Mouse (Mus musculus): ENCODE measurements around the gene Lcmt1. TPM values are rescaled to one million over a fixed set of nuclear protein-coding genes. Genes with fewer than 3 reads are reported as not detected.
A peak's percentile ranks its signal among the peaks of the same experiment; 100 is the strongest.

The Lcmt1 gene
- total RNA-seq, 2 experiments from 2014 or later, result 25.9 to 28.8 TPM

GRCm38 (mm10) chr7:123461316-123461715, 91.7 kb downstream of the Lcmt1 start:
- DNase-seq, result no peak

- DNase-seq, result peak; percentile 75
These were observed 92.5 kb downstream of the Lcmt1 start, which contains the start of gene Aqp8 for GRCm38 (mm10) chr7:123462070-123462501. Gene Aqp8 (plus strand): TSS chr7:123462291.

GRCm38 (mm10) chr7:123463569-123463968, 94.0 kb downstream of the Lcmt1 start:
- no peak for DNase-seq

- peak; percentile 84 for DNase-seq
These were observed 96.3 kb downstream of the Lcmt1 start for GRCm38 (mm10) chr7:123465692-123466387.

GRCm38 (mm10) chr7:123467961-123468360, 98.4 kb downstream of the Lcmt1 start:
- DNase-seq, result no peak

Other genes with a start within 250 kb of the Lcmt1 start
- 10 to 100 TPM; 44.5 to 50.1 TPM for gene Tnrc6a, start 245.9 kb upstream of the Lcmt1 start, total RNA-seq (2021)
- not detected for gene Slc5a11, start 155.0 kb upstream of the Lcmt1 start, total RNA-seq (2021)
- 10 to 100 TPM; 20.2 to 22.0 TPM for gene Arhgap17, start 131 bp downstream of the Lcmt1 start, total RNA-seq (2021)
- 1 to 10 TPM; 3.2 to 4.8 TPM for gene Aqp8, start 92.5 kb downstream of the Lcmt1 start, total RNA-seq (2021)
- gene Zkscan2, start 130.7 kb downstream of the Lcmt1 start, total RNA-seq (2021), result 1 to 10 TPM; 1.3 to 1.5 TPM